Mouse (Mus musculus): ENCODE data around the gene Ciz1.

Gene Ciz1

GRCm38 (mm10) chr2:32418430-32419151 lies 66.5 kb downstream of the Ciz1 start:
- no peak for DNase-seq (ENCODE audit: low read depth)

DNA sequence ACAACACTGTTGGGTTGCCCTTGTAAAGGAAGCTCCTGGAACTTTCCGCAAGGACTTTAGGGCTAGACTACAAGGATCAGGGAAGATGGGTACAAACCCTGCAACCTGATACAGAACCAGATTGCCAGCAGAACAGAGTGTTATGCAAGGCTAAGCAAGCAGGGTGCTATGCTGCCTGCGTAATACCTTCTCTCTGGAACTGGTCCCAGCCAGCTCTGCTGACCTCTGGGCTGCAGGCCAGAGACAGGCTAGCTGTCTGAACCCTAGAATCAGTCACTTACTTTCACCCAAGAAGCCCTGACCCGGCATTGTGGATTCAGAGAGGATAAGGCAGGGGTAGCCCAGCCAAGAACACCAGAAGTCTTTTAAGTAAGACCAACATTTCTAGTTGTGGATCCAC lies 67.2 kb downstream of the Ciz1 start:
- peak; percentile 82 for DNase-seq (ENCODE audit: low read depth)

GRCm38 (mm10) chr2:32420066-32420608 lies 68.0 kb downstream of the Ciz1 start:
- DNase-seq (ENCODE audit: low read depth), result no peak

- DNase-seq (ENCODE audit: low read depth), result no peak
These were observed 68.5 kb downstream of the Ciz1 start for GRCm38 (mm10) chr2:32420647-32421046.

- DNase-seq (ENCODE audit: low read depth), result no peak
These were observed 69.7 kb downstream of the Ciz1 start for GRCm38 (mm10) chr2:32421851-32422251.

DNA sequence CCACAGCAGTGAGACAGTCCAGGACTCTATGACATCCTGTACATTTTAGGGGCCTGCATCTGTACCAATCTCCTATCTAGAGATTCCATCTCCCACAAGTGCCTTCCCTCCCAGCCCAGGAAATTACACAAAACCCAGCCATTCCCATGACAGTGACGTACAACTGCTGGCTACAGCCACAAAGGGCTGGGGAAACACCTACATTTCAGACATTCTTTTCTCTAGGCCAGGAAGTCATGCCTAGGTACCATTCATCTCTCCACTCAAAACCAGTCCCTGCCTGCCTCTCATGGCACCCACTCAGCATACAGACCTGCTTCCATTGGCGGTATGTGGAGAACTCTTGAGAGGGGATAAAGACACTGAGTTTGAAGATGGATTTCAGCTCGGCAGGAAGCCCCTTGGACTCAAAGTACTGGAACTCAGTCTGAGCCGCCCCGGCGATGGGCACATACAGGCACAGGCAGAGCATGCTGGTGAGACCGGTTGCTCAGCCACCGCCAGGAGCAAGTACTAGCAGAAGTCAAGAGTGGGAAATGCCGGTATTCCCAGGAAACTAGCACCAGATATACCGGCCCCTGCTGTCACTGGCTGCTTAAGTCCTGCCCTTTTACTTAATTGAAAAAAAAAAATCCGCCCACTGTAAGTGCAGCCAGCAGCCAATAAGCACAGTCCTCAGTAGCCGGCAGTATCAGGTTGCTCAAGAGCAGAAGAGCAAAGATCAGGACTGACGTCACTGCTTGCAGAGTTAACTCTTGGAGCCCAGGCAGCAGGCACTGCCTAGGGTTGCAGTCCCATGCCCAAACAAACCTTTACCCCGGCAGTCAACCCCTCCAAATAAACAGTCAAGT lies 71.6 kb downstream of the Ciz1 start:
- DNase-seq (ENCODE audit: low read depth), result no peak

GRCm38 (mm10) chr2:32424796-32425195 lies 72.7 kb downstream of the Ciz1 start:
- DNase-seq (ENCODE audit: low read depth), result no peak

DNA sequence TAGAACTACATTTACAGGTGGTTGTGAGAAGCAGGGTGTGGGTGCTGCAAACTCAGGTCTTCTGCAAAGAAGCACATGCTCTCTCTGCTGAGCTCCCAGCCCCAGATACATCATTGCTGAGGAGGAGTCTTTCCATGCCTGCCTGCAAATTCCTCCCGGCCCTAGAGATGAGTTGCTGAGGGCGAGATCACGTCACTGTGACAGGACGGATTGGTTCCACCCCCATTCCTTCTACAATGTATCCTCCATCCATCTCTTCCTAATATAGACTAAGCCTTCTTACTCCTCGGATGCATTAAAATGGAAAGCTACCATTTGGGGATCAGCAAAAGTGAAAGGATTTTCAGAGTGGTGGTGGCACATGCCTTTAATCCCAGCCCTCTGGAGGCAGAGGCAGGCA lies 73.4 kb downstream of the Ciz1 start:
- no peak for DNase-seq (ENCODE audit: low read depth)

- DNase-seq (ENCODE audit: low read depth), result no peak
These were observed 74.0 kb downstream of the Ciz1 start for GRCm38 (mm10) chr2:32426141-32426540.

DNA sequence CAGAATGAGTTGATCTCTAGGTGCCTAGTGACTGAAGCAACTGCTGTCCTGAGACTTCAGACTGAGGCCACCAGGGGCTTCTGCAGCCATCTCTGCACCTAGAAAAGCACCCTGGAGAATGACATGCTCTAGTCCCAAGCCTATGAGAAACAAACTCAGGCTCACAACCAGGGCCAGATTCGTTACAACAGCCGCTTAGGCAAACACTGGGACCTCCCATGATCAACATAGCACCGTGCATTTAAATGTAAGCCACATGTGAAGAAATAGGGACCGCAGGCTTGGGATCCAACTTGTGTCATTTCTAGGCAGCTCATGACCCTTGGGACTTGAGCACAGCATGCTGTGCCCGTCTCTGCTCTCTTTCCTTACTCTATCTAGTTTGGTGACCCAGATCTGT lies 75.6 kb downstream of the Ciz1 start:
- DNase-seq (ENCODE audit: low read depth), result no peak

DNA sequence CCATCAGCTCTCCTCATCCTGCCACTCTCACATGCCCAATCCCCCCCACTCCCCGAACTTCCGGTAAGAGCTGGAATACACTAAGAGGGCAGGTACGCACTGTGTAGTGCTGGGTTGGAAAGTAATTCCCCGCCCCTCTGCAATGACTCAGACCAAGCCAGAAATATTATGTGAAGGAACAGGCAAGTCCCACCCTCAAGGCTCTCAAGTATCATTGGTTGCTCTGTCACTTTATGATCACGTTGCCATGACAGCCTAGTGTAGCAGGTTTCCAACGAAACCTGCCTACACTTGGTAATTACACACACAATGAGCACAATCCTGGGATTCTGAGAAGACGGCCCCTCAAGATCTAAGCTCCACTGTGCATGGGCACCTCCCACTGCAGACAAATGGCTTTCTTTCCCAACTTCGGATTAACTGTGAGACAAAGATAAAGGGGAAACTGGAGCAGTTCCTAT lies 76.2 kb downstream of the Ciz1 start:
- no peak for DNase-seq (ENCODE audit: low read depth)

GRCm38 (mm10) chr2:32429215-32429891 lies 77.2 kb downstream of the Ciz1 start:
- DNase-seq (ENCODE audit: low read depth), result no peak
